Mouse (Mus musculus): ENCODE data around the gene Ccdc84.

Gene Ccdc84

GRCm38 (mm10) chr9:44361190-44361917 is 57.0 kb downstream of the Ccdc84 start, which contains the start of gene Vps11:
TSS of gene Vps11 (minus strand) at chr9:44361670.
- DNase-seq (ENCODE audit: low spot score), result peak; percentile 96
